Mouse (Mus musculus) C2C12 (cell line): Measurements from ENCODE around the gene Dcakd.

Experiments used
- CEBPB ChIP-seq: IDR thresholded peaks from one replicate; pipeline ENCODE4 v1.6.1; 2011; ENCODE audit warnings: low read depth, mild to moderate bottlenecking, control low read depth, moderate library complexity
- CTCF ChIP-seq: IDR thresholded peaks from one replicate; pipeline ENCODE4 v1.5.1; 2011; ENCODE audit not compliant: control insufficient read depth, insufficient read depth, insufficient read length
- FOSL1 ChIP-seq: IDR thresholded peaks from one replicate; pipeline ENCODE4 v1.8.0; 2011; ENCODE audit warnings: mild to moderate bottlenecking, low read length; ENCODE audit not compliant: poor library complexity, insufficient read depth, severe bottlenecking
- MYOD1 ChIP-seq: IDR thresholded peaks from one replicate; pipeline ENCODE4 v1.6.1; 2011; ENCODE audit warnings: low read depth; ENCODE audit not compliant: control insufficient read depth, insufficient read length
- MYOG ChIP-seq: IDR thresholded peaks from one replicate; pipeline ENCODE4 v1.6.1; 2011; ENCODE audit not compliant: control insufficient read depth, insufficient read length; ENCODE audit errors: extremely low read depth
- USF1 ChIP-seq: IDR thresholded peaks from one replicate; pipeline ENCODE4 v1.6.1; 2011; ENCODE audit warnings: low read depth, mild to moderate bottlenecking, control low read depth, moderate library complexity

DNA sequence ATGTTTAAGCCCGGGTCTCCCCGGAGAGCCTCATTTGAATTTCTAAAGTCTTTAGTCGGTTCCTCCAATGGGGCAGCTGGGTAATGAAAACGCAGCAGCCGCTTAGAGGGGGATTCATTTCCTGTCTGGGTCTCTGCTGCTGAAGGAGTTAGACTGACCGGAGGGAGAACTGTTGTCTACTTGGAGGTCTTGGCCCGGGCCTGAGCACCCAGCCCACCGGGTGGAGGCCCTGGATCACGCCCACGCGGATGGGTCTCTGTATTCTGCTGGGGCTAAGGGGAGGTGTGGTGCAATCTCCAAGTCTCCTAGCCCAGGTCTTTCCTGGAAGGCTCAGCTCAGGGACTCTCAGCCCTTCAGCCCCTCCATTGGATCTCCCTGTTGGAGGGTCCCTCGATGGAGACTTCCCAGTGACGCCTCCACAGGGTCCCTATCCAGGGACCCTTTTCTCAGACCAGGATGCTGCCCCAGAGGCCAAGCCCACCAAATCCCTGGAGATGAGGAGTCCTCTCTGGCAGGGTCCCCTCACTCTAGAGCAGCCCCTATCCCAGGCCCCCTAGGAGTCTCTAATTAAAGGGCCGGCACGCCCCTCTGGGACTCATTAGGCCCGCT is 64.8 kb downstream of the Dcakd start:
- TF ChIP-seq MYOG (no peak), CTCF (no peak), USF1 (no peak), CEBPB (no peak), FOSL1 (no peak), MYOD1 (no peak)
